9 mouse cellular contexts compared by ENCODE assay signal in genomic region chrX:76598459-76599206, GRCm38 (mm10). TPM values are rescaled to one million over a fixed set of nuclear protein-coding genes. Genes with fewer than 3 reads are reported as not detected.
A peak's percentile ranks its signal among the peaks of the same experiment; 100 is the strongest.
DNase-seq lines count a peak whose midpoint lies in the region; ATAC-seq and TF ChIP-seq lines count a peak whose summit lies in the region.
"Had no signal": no experiment of that assay in that cellular context is flagged by ENCODE, and none has a peak within 500 bp of the region (broad histone marks: within the 10 kb centered on the region; RNA-seq: fewer than 3 reads in every experiment).

No protein-coding gene starts in this region.

- H3K27ac ChIP-seq in forebrain, embryonic 13.5 days, result no peak overlapping the region
- no peak overlapping the region for H3K27ac ChIP-seq in hindbrain, embryonic 16.5 days (ENCODE audit: low read depth, low read length)
- no peak overlapping the region for H3K27ac ChIP-seq in liver, embryonic 14.5 days
- no peak overlapping the region for H3K27ac ChIP-seq in neural tube, embryonic 15.5 days (replicated peaks)

- peak; percentile 100 for ATAC-seq in forebrain, embryonic 13.5 days
- peak; percentile 100 for ATAC-seq in hindbrain, embryonic 16.5 days
- ATAC-seq in liver, embryonic 14.5 days (ENCODE audit: insufficient read depth), result peak; percentile 100
- peak; percentile 100 for ATAC-seq in neural tube, embryonic 15.5 days (ENCODE audit: low FRiP score)

- peaks cover 5% of the 10 kb centered on the region for H3K9me3 ChIP-seq in forebrain, embryonic 13.5 days (replicated peaks)
- no peaks in the 10 kb centered on the region for H3K9me3 ChIP-seq in hindbrain, embryonic 16.5 days (ENCODE audit: control insufficient read depth, low read length)
- no peaks in the 10 kb centered on the region for H3K9me3 ChIP-seq in liver, embryonic 14.5 days (ENCODE audit: control insufficient read depth, low read length)
- H3K9me3 ChIP-seq in neural tube, embryonic 15.5 days (replicated peaks), result peaks cover 4% of the 10 kb centered on the region

- H3K4me1 ChIP-seq in forebrain, embryonic 13.5 days, result no peaks in the 10 kb centered on the region
- no peaks in the 10 kb centered on the region for H3K4me1 ChIP-seq in hindbrain, embryonic 16.5 days (ENCODE audit: control insufficient read depth, insufficient read depth, low read depth, low read length)
- no peaks in the 10 kb centered on the region for H3K4me1 ChIP-seq in liver, embryonic 14.5 days (replicated peaks; ENCODE audit: control insufficient read depth in 2 of 2, insufficient read depth in 2 of 2, low read length in 1 of 2)
- no peaks in the 10 kb centered on the region for H3K4me1 ChIP-seq in neural tube, embryonic 15.5 days

- no peaks in the 10 kb centered on the region for H3K27me3 ChIP-seq in forebrain, embryonic 13.5 days
- H3K27me3 ChIP-seq in hindbrain, embryonic 16.5 days (replicated peaks; ENCODE audit: control insufficient read depth, insufficient read depth, low read length), result no peaks in the 10 kb centered on the region
- H3K27me3 ChIP-seq in liver, embryonic 14.5 days (ENCODE audit: control insufficient read depth, insufficient read depth, low read length), result no peaks in the 10 kb centered on the region
- H3K27me3 ChIP-seq in neural tube, embryonic 15.5 days (replicated peaks), result no peaks in the 10 kb centered on the region

- peak; percentile 2 for DNase-seq in right cerebral cortex, postnatal 4 days
- DNase-seq in right cerebral cortex, adult 18-20 months, result no peak
- DNase-seq in brain, embryonic 14.5 days (ENCODE audit: low read depth), result peak; percentile 84
- peak; percentile 73 to 86 (median 81) for DNase-seq in liver, embryonic 14.5 days (ENCODE audit: low read depth in 3 of 3, low spot score in 3 of 3)
- no peak for DNase-seq in layer of hippocampus, postnatal 36 days

- no peak overlapping the region for H3K4me2 ChIP-seq in forebrain, embryonic 13.5 days
- H3K4me2 ChIP-seq in hindbrain, embryonic 16.5 days (ENCODE audit: low read length), result no peak overlapping the region
- no peak overlapping the region for H3K4me2 ChIP-seq in liver, embryonic 14.5 days (ENCODE audit: low read depth)
- no peak overlapping the region for H3K4me2 ChIP-seq in neural tube, embryonic 15.5 days

- no peak overlapping the region for H3K9ac ChIP-seq in forebrain, embryonic 13.5 days
- H3K9ac ChIP-seq in hindbrain, embryonic 16.5 days (ENCODE audit: low read depth, low read length), result no peak overlapping the region
- no peak overlapping the region for H3K9ac ChIP-seq in liver, embryonic 14.5 days (replicated peaks)
- no peak overlapping the region for H3K9ac ChIP-seq in neural tube, embryonic 15.5 days (replicated peaks)

- no peak for TF ChIP-seq CTCF in brain, embryonic 14.5 days (IDR thresholded peaks at IDR 0.05; ENCODE audit: borderline replicate concordance, extremely low read depth, insufficient read depth, insufficient read length)
- no peak for TF ChIP-seq CTCF in liver, embryonic 14.5 days (IDR thresholded peaks at IDR 0.05; ENCODE audit: low read depth)

- no peaks in the 10 kb centered on the region for H3K36me3 ChIP-seq in forebrain, embryonic 13.5 days (ENCODE audit: poor library complexity, severe bottlenecking)
- no peaks in the 10 kb centered on the region for H3K36me3 ChIP-seq in hindbrain, embryonic 16.5 days (ENCODE audit: control insufficient read depth, insufficient read depth, low read length)
- H3K36me3 ChIP-seq in liver, embryonic 14.5 days (replicated peaks; ENCODE audit: control insufficient read depth, insufficient read depth, low read depth), result no peaks in the 10 kb centered on the region
- no peaks in the 10 kb centered on the region for H3K36me3 ChIP-seq in neural tube, embryonic 15.5 days

- TF ChIP-seq EP300 in liver, embryonic 14.5 days (IDR thresholded peaks at IDR 0.05; ENCODE audit: low read depth), result no peak

- no peak for TF ChIP-seq POLR2A in brain, embryonic 14.5 days (IDR thresholded peaks at IDR 0.05; ENCODE audit: borderline replicate concordance, extremely low read depth, insufficient read depth, insufficient read length, poor library complexity, severe bottlenecking)

- no peak overlapping the region for H3K4me3 ChIP-seq in forebrain, embryonic 13.5 days
- no peak overlapping the region for H3K4me3 ChIP-seq in hindbrain, embryonic 16.5 days (ENCODE audit: low read length)
- no peak overlapping the region for H3K4me3 ChIP-seq in liver, embryonic 14.5 days (ENCODE audit: insufficient read depth in 1 of 2, low read depth in 2 of 2, low read length in 2 of 2)
- no peak overlapping the region for H3K4me3 ChIP-seq in neural tube, embryonic 15.5 days (replicated peaks)

- WGBS in forebrain, embryonic 13.5 days, result 49% methylated on average over 6 of the region's 6 CpGs
- WGBS in hindbrain, embryonic 16.5 days, result 53% methylated on average over 5 of the region's 6 CpGs
- WGBS in liver, embryonic 14.5 days (ENCODE audit: insufficient replicate concordance), result 40% methylated on average over 5 of the region's 6 CpGs
- WGBS in neural tube, embryonic 15.5 days, result 53% methylated on average over 5 of the region's 6 CpGs

RNA-seq across cellular contexts. Expression of gene Cldn34d, which starts 4.1 kb away (rescaled TPM):
- not detected in 2 replicates for polyA plus RNA-seq in brain, embryonic 14.5 days (2012; rRNA removed)
- not detected in 2 replicates for polyA plus RNA-seq in forebrain, embryonic 13.5 days (2015; fragmentation: Nextera tagmentation; extraction: Ambion mirVana)
- not detected in 2 replicates for polyA plus RNA-seq in hindbrain, embryonic 16.5 days (2015; fragmentation: Nextera tagmentation; extraction: Ambion mirVana)
- polyA plus RNA-seq in liver, embryonic 14.5 days (2012; rRNA removed), result not detected in 2 replicates
- polyA plus RNA-seq in liver, embryonic 14.5 days (2014; fragmentation: Nextera tagmentation; extraction: Ambion mirVana), result not detected in 2 replicates
- polyA plus RNA-seq in neural tube, embryonic 15.5 days (2015; fragmentation: Nextera tagmentation; extraction: Ambion mirVana), result not detected in 2 replicates
- total RNA-seq in layer of hippocampus, postnatal 36 days (2021), result not detected
- polyA plus RNA-seq: frontal cortex, adult 2 months had no signal

Comparison
In these comparisons a context has a peak if more than half of its experiments do, and no peak if none do; other contexts are left out.
1. DNase-seq: peak in right cerebral cortex, postnatal 4 days (single experiment), brain, embryonic 14.5 days (single experiment) and liver, embryonic 14.5 days (3 of 3); none in right cerebral cortex, adult 18-20 months (single experiment) and layer of hippocampus, postnatal 36 days (0 of 2).
2. Peak in every context shown above with its lines, with median percentiles within 50 percentile points of each other: ATAC-seq.